Mouse (Mus musculus): Measurements from ENCODE around the gene Slc35b2. TPM values are rescaled to one million over a fixed set of nuclear protein-coding genes. Genes with fewer than 3 reads are reported as not detected.

Gene Slc35b2
- total and polyA plus RNA-seq, 3 experiments, result 57.2 to 101 (median 73.9) TPM

DNA sequence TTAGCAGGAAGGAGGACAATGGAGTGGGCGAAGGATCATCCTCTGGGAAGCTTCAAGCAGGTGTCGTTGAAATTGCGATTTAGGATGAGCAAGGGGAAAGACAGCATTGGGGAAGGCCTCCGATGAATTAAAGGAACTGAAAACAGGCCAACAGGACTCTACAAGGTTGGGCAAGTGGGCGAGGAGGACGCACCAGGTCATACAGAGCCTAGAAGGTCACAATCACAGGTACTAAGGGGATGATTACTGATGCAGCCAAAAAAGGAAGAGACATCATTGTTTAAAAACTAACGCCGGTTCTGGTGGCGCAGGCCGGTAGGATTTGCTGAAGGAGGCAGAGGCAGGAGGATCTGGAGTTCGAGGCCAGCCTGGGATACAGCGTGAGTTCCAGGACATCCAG is 458 bp upstream of the Slc35b2 start:
- Histone ChIP-seq H3K4me2 (ENCODE audit: insufficient read depth, low read depth, poor library complexity, severe bottlenecking) (peak overlapping the region; percentile 17; the same call in 1 of the 2 replicates), H3K36me3 (replicated peaks in 1 of 2; ENCODE audit: control insufficient read depth in 1 of 2, insufficient read depth in 1 of 2, low read length in 1 of 2) (peaks cover 57 to 73% of the 10 kb centered on the region in 2 experiments)

GRCm38 (mm10) chr17:45564531-45565084 is 934 bp downstream of the Slc35b2 start:
- peak overlapping the region; percentile 83 for H3K4me2 ChIP-seq (ENCODE audit: insufficient read depth, low read depth, poor library complexity, severe bottlenecking)
- H3K27me3 ChIP-seq (replicated peaks), result no peaks in the 10 kb centered on the region
- peak overlapping the region; percentile 75 to 87 (median 80) for H3K4me3 ChIP-seq (replicated peaks in 1 of 3; ENCODE audit: low read depth in 2 of 3, low read length in 2 of 3, poor library complexity in 1 of 3)
- dilution Hi-C loops (cut with MboI; ENCODE audit: extremely low pct_ligation_motif_present, extremely low pct_unique_long_range_greater_than_20kb, low sequenced_read_pairs) (no loop called here), in situ Hi-C loops (cut with MboI; ENCODE audit: low pct_ligation_motif_present, low pct_unique_long_range_greater_than_20kb, low sequenced_read_pairs) (no loop called here)
- peaks cover 58 to 74% of the 10 kb centered on the region in 2 experiments for H3K36me3 ChIP-seq (replicated peaks in 1 of 2; ENCODE audit: control insufficient read depth in 1 of 2, insufficient read depth in 1 of 2, low read length in 1 of 2)
- peak overlapping the region; percentile 89 for H3K9ac ChIP-seq (ENCODE audit: insufficient read depth, low read depth)
- H3K4me1 ChIP-seq (ENCODE audit: control insufficient read depth in 1 of 2, insufficient read depth in 2 of 2), result peaks cover 43 to 74% of the 10 kb centered on the region in 2 experiments
- peaks cover 36% of the 10 kb centered on the region for H3K79me2 ChIP-seq (replicated peaks; ENCODE audit: control insufficient read depth, extremely low read depth, insufficient read depth, poor library complexity, severe bottlenecking)
- no peak for DNase-seq (ENCODE audit: extremely low read depth)
- H3K9me3 ChIP-seq (replicated peaks; ENCODE audit: low read length), result no peaks in the 10 kb centered on the region
- peak overlapping the region; percentile 98 for H3K27ac ChIP-seq (ENCODE audit: insufficient read depth, low read depth)
- peak; percentile 19; the same call in 1 of the 2 replicates for TF ChIP-seq SIN3A (IDR thresholded peaks at IDR 0.05; ENCODE audit: low read length)
- peak; percentile 1; the same call in 1 of the 2 replicates for TF ChIP-seq SMC3 (IDR thresholded peaks at IDR 0.05; ENCODE audit: low read depth, low read length)
- no peak for TF ChIP-seq JUND (conservative IDR thresholded peaks at IDR 0.05; ENCODE audit: low read depth, low read length)
- TF ChIP-seq CHD2 (IDR thresholded peaks at IDR 0.05; ENCODE audit: low read length), result peak; percentile 4; the same call in 1 of the 2 replicates
- no peak; the same call in 1 of the 2 replicates for TF ChIP-seq POLR2AphosphoS2 (IDR thresholded peaks at IDR 0.05; ENCODE audit: low read depth, low read length)
- TF ChIP-seq NELFE (IDR thresholded peaks at IDR 0.05; ENCODE audit: low read depth, low read length), result peak; percentile 17; the same call in 1 of the 2 replicates

More for the DNA sequence above, 458 bp upstream of the Slc35b2 start:
- Histone ChIP-seq H3K79me2 (replicated peaks; ENCODE audit: control insufficient read depth, extremely low read depth, insufficient read depth, poor library complexity, severe bottlenecking) (peaks cover 34% of the 10 kb centered on the region), H3K4me3 (replicated peaks in 1 of 3; ENCODE audit: low read depth in 2 of 3, low read length in 2 of 3, poor library complexity in 1 of 3) (peak overlapping the region in 1 of 3 experiments; percentile 14), H3K27ac (ENCODE audit: insufficient read depth, low read depth) (peak overlapping the region; percentile 98), H3K4me1 (ENCODE audit: control insufficient read depth in 1 of 2, insufficient read depth in 2 of 2) (peaks cover 34 to 60% of the 10 kb centered on the region in 2 experiments), H3K9me3 (replicated peaks; ENCODE audit: low read length) (no peaks in the 10 kb centered on the region), H3K27me3 (replicated peaks) (no peaks in the 10 kb centered on the region), H3K9ac (ENCODE audit: insufficient read depth, low read depth) (peak overlapping the region; percentile 39; the same call in 1 of the 2 replicates)
- dilution Hi-C loops (cut with MboI; ENCODE audit: extremely low pct_ligation_motif_present, extremely low pct_unique_long_range_greater_than_20kb, low sequenced_read_pairs) (no loop called here), in situ Hi-C loops (cut with MboI; ENCODE audit: low pct_ligation_motif_present, low pct_unique_long_range_greater_than_20kb, low sequenced_read_pairs) (no loop called here)
- TF ChIP-seq EP300 (IDR thresholded peaks at IDR 0.05; ENCODE audit: low read length) (peak; percentile 36), POLR2AphosphoS2 (IDR thresholded peaks at IDR 0.05; ENCODE audit: low read depth, low read length) (peak; percentile 37; the same call in 1 of the 2 replicates), SIN3A (IDR thresholded peaks at IDR 0.05; ENCODE audit: low read length) (no peak), TCF12 (IDR thresholded peaks at IDR 0.05; ENCODE audit: low read depth, low read length) (0 out of 2 replicates have a peak, but pooled peaks have one; percentile 4), IRF4 (IDR thresholded peaks at IDR 0.05; ENCODE audit: low read depth, low read length) (peak; percentile 76; the same call in 1 of the 2 replicates), ELF1 (IDR thresholded peaks at IDR 0.05; ENCODE audit: low read depth, low read length) (0 out of 2 replicates have a peak, but pooled peaks have one; percentile 11), MAX (IDR thresholded peaks at IDR 0.05; ENCODE audit: low read length) (no peak), GABPA (IDR thresholded peaks at IDR 0.05; ENCODE audit: insufficient replicate concordance, low read depth, low read length) (no peak), ETS1 (conservative IDR thresholded peaks at IDR 0.05; ENCODE audit: low read depth, low read length) (peak; percentile 37), E2F4 (IDR thresholded peaks at IDR 0.05; ENCODE audit: insufficient replicate concordance, low read depth, low read length) (no peak), CHD2 (IDR thresholded peaks at IDR 0.05; ENCODE audit: low read length) (peak; percentile 36; the same call in 1 of the 2 replicates), ZKSCAN1 (IDR thresholded peaks at IDR 0.05; ENCODE audit: borderline replicate concordance, low read depth, low read length) (no peak), KAT2A (IDR thresholded peaks at IDR 0.05; ENCODE audit: insufficient replicate concordance, low read length) (no peak), USF2 (conservative IDR thresholded peaks at IDR 0.05; ENCODE audit: low read depth, low read length) (0 out of 2 replicates have a peak, but pooled peaks have one; percentile 3), POLR2A (IDR thresholded peaks at IDR 0.05; ENCODE audit: low read depth, low read length) (no peak)
- DNase-seq (ENCODE audit: extremely low read depth), result no peak

All from CH12.LX (cell line).